Comparison of ENCODE assay signal across 15 mouse cellular contexts in genomic region chr6:122492479-122492878, GRCm38 (mm10). TPM values are rescaled to one million over a fixed set of nuclear protein-coding genes. Genes with fewer than 3 reads are reported as not detected.
DNase-seq lines count a peak whose midpoint lies in the region; ATAC-seq lines count a peak whose summit lies in the region.
"Had no signal": no experiment of that assay in that cellular context is flagged by ENCODE, and none has a peak within 500 bp of the region (broad histone marks: within the 10 kb centered on the region; RNA-seq: fewer than 3 reads in every experiment).

No protein-coding gene starts in this region.

- H3K4me2 ChIP-seq in neural tube, embryonic 15.5 days = peak overlapping the region; percentile 82
- H3K4me2 ChIP-seq in hindbrain, embryonic 14.5 days (replicated peaks) = peak overlapping the region; percentile 68

- intact Hi-C loops in heart, postnatal 14 days (cut with DNase I) = no loop called here

- H3K27me3 ChIP-seq in heart, embryonic 10.5 days (ENCODE audit: insufficient read depth, poor library complexity, severe bottlenecking) = peaks cover 19% of the 10 kb centered on the region
- no peaks in the 10 kb centered on the region for H3K27me3 ChIP-seq in neural tube, embryonic 15.5 days (replicated peaks)
- no peaks in the 10 kb centered on the region for H3K27me3 ChIP-seq in hindbrain, embryonic 14.5 days (ENCODE audit: control insufficient read depth, insufficient read depth, low read length)

- H3K27ac ChIP-seq in heart, embryonic 10.5 days = 0 out of 2 replicates have a peak overlapping the region, but pooled peaks have one; percentile 86
- H3K27ac ChIP-seq in neural tube, embryonic 15.5 days (replicated peaks) = no peak overlapping the region
- no peak overlapping the region for H3K27ac ChIP-seq in hindbrain, embryonic 14.5 days
- H3K27ac ChIP-seq: liver, embryonic 12.5 days had no signal

- H3K9ac ChIP-seq in neural tube, embryonic 15.5 days (replicated peaks) = no peak overlapping the region
- no peak overlapping the region for H3K9ac ChIP-seq in hindbrain, embryonic 14.5 days
- H3K9ac ChIP-seq: liver, embryonic 12.5 days had no signal

- no peak for ATAC-seq in neural tube, embryonic 15.5 days (ENCODE audit: low FRiP score)
- no peak for ATAC-seq in hindbrain, embryonic 14.5 days (ENCODE audit: low FRiP score)
- no peak for ATAC-seq in megakaryocyte, adult 5-6 weeks (ENCODE audit: poor library complexity, severe bottlenecking)
- ATAC-seq: intestine, embryonic 16.5 days; liver, embryonic 12.5 days had no signal

- H3K4me1 ChIP-seq in heart, embryonic 10.5 days = peaks cover 24% of the 10 kb centered on the region
- H3K4me1 ChIP-seq in neural tube, embryonic 15.5 days = peaks cover 46% of the 10 kb centered on the region
- peaks cover 27% of the 10 kb centered on the region for H3K4me1 ChIP-seq in hindbrain, embryonic 14.5 days (replicated peaks; ENCODE audit: control insufficient read depth, insufficient read depth, low read length)

- H3K36me3 ChIP-seq in heart, embryonic 10.5 days = no peaks in the 10 kb centered on the region
- H3K36me3 ChIP-seq in neural tube, embryonic 15.5 days = no peaks in the 10 kb centered on the region
- no peaks in the 10 kb centered on the region for H3K36me3 ChIP-seq in hindbrain, embryonic 14.5 days (replicated peaks; ENCODE audit: control insufficient read depth, insufficient read depth)
- H3K36me3 ChIP-seq: liver, embryonic 12.5 days had no signal

- no peaks in the 10 kb centered on the region for H3K9me3 ChIP-seq in heart, embryonic 10.5 days
- no peaks in the 10 kb centered on the region for H3K9me3 ChIP-seq in neural tube, embryonic 15.5 days (replicated peaks)
- H3K9me3 ChIP-seq in hindbrain, embryonic 14.5 days (ENCODE audit: control insufficient read depth, low read length) = no peaks in the 10 kb centered on the region
- H3K9me3 ChIP-seq: liver, embryonic 12.5 days had no signal

- DNase-seq in heart, embryonic 10.5 days (ENCODE audit: low spot score) = no peak
- DNase-seq in heart, postnatal 14 days = no peak
- no peak for DNase-seq in neural tube, embryonic 10.5 days (ENCODE audit: extremely low spot score, low spot score)
- no peak for DNase-seq in hindbrain, embryonic 14.5 days (ENCODE audit: low spot score)
- DNase-seq in right cerebral cortex, postnatal 25 days = no peak
- no peak for DNase-seq in cerebellum, postnatal 14 days
- DNase-seq: layer of hippocampus, adult 9-11 months; thymus, adult 2 months had no signal

- WGBS in heart, embryonic 10.5 days = 37% methylated on average over 6 of the region's 6 CpGs
- 33% methylated on average over 6 of the region's 6 CpGs for WGBS in neural tube, embryonic 15.5 days
- 30% methylated on average over 6 of the region's 6 CpGs for WGBS in hindbrain, embryonic 14.5 days

- no peak overlapping the region for H3K4me3 ChIP-seq in heart, embryonic 10.5 days
- H3K4me3 ChIP-seq in neural tube, embryonic 15.5 days (replicated peaks) = no peak overlapping the region
- no peak overlapping the region for H3K4me3 ChIP-seq in hindbrain, embryonic 14.5 days (replicated peaks; ENCODE audit: low read length)

RNA-seq across cellular contexts. Expression of gene Rimklb, which starts 6.1 kb away (rescaled TPM):
- polyA plus RNA-seq in heart, embryonic 10.5 days (2016; fragmentation: Nextera tagmentation; extraction: Ambion mirVana) = 10.0 and 20.4 TPM in 2 replicates
- under 1 TPM in 1 of 2 experiments, not detected in 1; 0.20 TPM for total RNA-seq in heart, postnatal 14 days (2021)
- 84.9 and 103 TPM in 2 replicates for polyA plus RNA-seq in neural tube, embryonic 15.5 days (2015; fragmentation: Nextera tagmentation; extraction: Ambion mirVana)
- 127 and 145 TPM in 2 replicates for polyA plus RNA-seq in hindbrain, embryonic 14.5 days (2014; fragmentation: Nextera tagmentation; extraction: Ambion mirVana)
- not detected in 2 replicates for total RNA-seq in megakaryocyte, adult 5-6 weeks (2015)
- total RNA-seq in megakaryocyte, adult 5-6 weeks (2017) = not detected in 2 replicates
- total RNA-seq: megakaryocyte progenitor cell, adult 5-6 weeks had no signal
- polyA plus RNA-seq: C2C12 had no signal

RNA-seq across cellular contexts. Expression of gene Mfap5, which starts 13.2 kb away (rescaled TPM):
- polyA plus RNA-seq in heart, embryonic 10.5 days (2016; fragmentation: Nextera tagmentation; extraction: Ambion mirVana) = 1.6 and 2.3 TPM in 2 replicates
- 10 to 100 TPM; 82.5 to 86.0 TPM for total RNA-seq in heart, postnatal 14 days (2021)
- polyA plus RNA-seq in neural tube, embryonic 15.5 days (2015; fragmentation: Nextera tagmentation; extraction: Ambion mirVana) = 10.0 and 11.3 TPM in 2 replicates
- 2.0 and 2.3 TPM in 2 replicates for polyA plus RNA-seq in hindbrain, embryonic 14.5 days (2014; fragmentation: Nextera tagmentation; extraction: Ambion mirVana)
- not detected in 2 replicates for total RNA-seq in megakaryocyte, adult 5-6 weeks (2015)
- total RNA-seq in megakaryocyte, adult 5-6 weeks (2017) = not detected in 2 replicates
- total RNA-seq: megakaryocyte progenitor cell, adult 5-6 weeks; neutrophil, adult 5-6 weeks had no signal
